Mouse (Mus musculus) forebrain, embryonic 10.5 days (tissue): Measurements from ENCODE around the gene Kcnh1. TPM values are rescaled to one million over a fixed set of nuclear protein-coding genes. Genes with fewer than 3 reads are reported as not detected.

Experiments
- DNase-seq: peaks from one replicate; pipeline ENCODE4 v3.0.0-alpha.2; 2017; ENCODE audit warnings: low spot score; ENCODE audit errors: extremely low spot score
- H3K27ac ChIP-seq: fragments of 300-500 bp; sonication (generic); 2 replicates; pipeline ENCODE4 v1.5.1; 2016; ENCODE audit warnings: mild to moderate bottlenecking
- H3K27me3 ChIP-seq: fragments of 300-500 bp; sonication (generic); 2 replicates; pipeline ENCODE4 v1.6.1; 2016; ENCODE audit warnings: mild to moderate bottlenecking; ENCODE audit not compliant: poor library complexity, severe bottlenecking
- H3K36me3 ChIP-seq: fragments of 300-500 bp; sonication (generic); replicated peaks from 2 replicates; pipeline ENCODE4 v1.6.1; 2016; ENCODE audit warnings: mild to moderate bottlenecking, moderate library complexity
- H3K4me1 ChIP-seq: fragments of 300-500 bp; sonication (generic); 2 replicates; pipeline ENCODE4 v1.6.1; 2016
- H3K4me3 ChIP-seq: fragments of 300-500 bp; sonication (generic); 2 replicates; pipeline ENCODE4 v1.5.1; 2016; ENCODE audit warnings: mild to moderate bottlenecking, moderate library complexity
- H3K9me3 ChIP-seq: fragments of 300-500 bp; sonication (generic); 2 replicates; pipeline ENCODE4 v1.6.1; 2016; ENCODE audit warnings: mild to moderate bottlenecking, moderate library complexity
- WGBS: fragments of 180-500 bp; shearing (Covaris S2); methylation state at CpG from one replicate; pipeline ENCODE4 v1.1.7; 2016; 5-methylcytosine and 5-hydroxymethylcytosine counted together
- polyA plus RNA-seq: library from polyadenylated mRNA; unstranded; fragments of >200 nt; fragmentation: Nextera tagmentation; extraction: Ambion mirVana; gene quantifications from 2 replicates; pipeline ENCODE4 v1.2.1, GENCODE M21; 2016

Kcnh1 gene
- polyA plus RNA-seq, 1 experiment from 2014 or later = 0.14 TPM

DNA sequence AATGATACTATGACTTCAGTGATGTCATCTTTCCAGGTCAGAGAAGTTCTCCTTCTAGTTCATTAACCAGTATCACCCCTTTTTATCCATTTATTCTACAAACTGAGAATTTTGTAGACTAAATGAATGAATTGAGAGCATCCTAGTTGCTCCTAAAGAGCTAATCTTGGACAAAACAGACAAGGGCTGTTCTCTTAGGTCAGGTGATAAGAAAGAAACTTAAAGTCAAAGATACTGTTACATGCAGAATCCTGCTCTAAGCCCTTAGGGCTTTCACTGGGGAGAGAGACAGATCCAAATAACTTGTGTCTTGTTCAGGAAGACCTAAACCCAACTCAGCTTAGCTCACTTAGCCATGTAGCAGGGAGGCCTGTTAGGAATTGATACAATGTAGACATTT lies 312.3 kb downstream of the Kcnh1 start:
- Histone ChIP-seq H3K27ac (no peak overlapping the region), H3K36me3 (no peaks in the 10 kb centered on the region), H3K4me1 (no peaks in the 10 kb centered on the region), H3K4me3 (no peak overlapping the region), H3K9me3 (no peaks in the 10 kb centered on the region), H3K27me3 (no peaks in the 10 kb centered on the region)
- no peak for DNase-seq

DNA sequence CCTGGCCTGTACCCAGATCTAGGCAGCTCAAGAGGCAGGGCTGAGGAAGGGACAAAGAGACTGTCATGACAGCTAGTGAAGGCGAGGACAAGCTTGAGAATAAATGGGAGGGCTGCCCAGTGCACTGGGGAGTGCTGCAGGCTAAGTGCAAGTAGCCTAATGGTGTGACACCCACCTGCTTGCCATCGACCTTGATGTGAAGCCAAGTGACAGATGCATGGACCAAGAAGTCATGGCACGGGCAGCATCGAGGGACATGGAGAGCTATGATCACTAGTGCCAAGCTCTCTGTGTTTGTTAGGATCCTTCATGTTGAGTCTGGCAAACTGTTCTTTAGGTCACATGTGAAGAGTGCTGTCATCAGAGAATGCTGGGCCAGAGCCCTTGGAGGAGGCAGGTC lies 313.1 kb downstream of the Kcnh1 start:
- Histone ChIP-seq H3K4me3 (no peak overlapping the region), H3K4me1 (no peaks in the 10 kb centered on the region), H3K27ac (no peak overlapping the region), H3K9me3 (no peaks in the 10 kb centered on the region), H3K27me3 (no peaks in the 10 kb centered on the region), H3K36me3 (no peaks in the 10 kb centered on the region)
- WGBS = 85% methylated on average over 4 of the region's 4 CpGs
- DNase-seq = no peak

DNA sequence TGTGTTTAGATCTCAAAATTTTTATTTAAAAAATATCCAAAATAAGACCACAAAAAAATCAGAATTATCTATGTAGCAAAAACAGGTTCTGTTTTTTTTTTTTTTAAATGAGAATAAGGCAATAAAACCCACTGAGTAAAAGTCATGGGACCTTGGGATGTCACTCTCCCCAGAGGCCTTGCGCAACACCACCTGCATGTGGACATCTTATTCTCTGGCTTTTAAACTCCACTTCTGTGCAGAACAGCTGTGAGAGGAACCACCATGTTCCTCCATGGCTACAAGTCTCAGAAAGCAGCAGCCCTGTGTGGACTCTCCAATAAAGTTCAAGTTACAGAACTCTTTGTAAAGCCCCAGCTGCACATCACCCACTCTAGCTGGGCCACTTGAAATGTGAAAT lies 322.2 kb downstream of the Kcnh1 start:
- Histone ChIP-seq H3K27ac (no peak overlapping the region), H3K4me3 (no peak overlapping the region), H3K36me3 (no peaks in the 10 kb centered on the region), H3K27me3 (no peaks in the 10 kb centered on the region), H3K4me1 (no peaks in the 10 kb centered on the region), H3K9me3 (no peaks in the 10 kb centered on the region)
- 94% methylated on average over 1 of the region's 1 CpGs for WGBS
- DNase-seq = no peak

DNA sequence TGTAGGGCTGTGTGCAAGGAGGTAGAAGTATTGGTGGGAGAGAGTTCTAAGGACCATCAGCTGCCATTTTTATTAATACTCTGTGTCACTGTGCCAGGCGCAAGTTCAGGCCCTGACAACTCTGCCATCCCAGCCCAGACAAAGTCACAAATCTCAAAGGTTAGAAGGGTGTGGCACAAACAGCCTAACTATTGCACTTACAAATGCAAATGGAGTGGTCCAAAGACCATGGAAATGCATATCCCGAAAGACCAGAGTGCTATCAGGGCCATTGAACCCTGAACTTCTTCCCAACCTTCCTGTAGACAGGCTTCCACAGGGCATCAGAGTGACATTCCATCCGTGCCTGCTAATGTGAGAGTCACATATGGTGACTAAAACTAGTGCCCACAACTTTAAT lies 324.8 kb downstream of the Kcnh1 start:
- no peaks in the 10 kb centered on the region for H3K27me3 ChIP-seq
- no peak for DNase-seq
- no peaks in the 10 kb centered on the region for H3K9me3 ChIP-seq
- no peaks in the 10 kb centered on the region for H3K36me3 ChIP-seq
- peaks cover 6% of the 10 kb centered on the region for H3K4me1 ChIP-seq
- WGBS = 86% methylated on average over 3 of the region's 3 CpGs
- no peak overlapping the region for H3K27ac ChIP-seq
- H3K4me3 ChIP-seq = no peak overlapping the region

DNA sequence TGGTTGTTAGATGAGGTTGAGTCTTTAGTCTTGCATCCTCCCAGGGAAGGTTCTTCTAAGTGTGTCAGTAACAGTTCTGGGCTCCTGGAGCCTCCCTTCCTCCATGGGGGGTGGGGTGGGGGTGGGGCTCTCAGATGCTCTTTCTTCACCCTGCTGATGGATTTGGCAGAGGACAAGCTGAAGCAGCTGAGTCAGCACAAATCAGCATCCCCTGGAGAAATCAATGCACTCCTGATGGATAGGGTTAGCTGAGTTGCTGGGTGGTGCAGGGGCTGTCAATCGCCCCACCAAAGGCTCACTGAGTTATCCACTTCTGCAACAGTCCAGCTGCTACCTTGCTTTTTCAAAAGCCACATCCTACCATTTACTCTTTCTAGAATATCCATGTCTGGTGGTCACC lies 329.1 kb downstream of the Kcnh1 start:
- H3K36me3 ChIP-seq = no peaks in the 10 kb centered on the region
- DNase-seq = no peak
- H3K9me3 ChIP-seq = no peaks in the 10 kb centered on the region
- peaks cover 39% of the 10 kb centered on the region for H3K4me1 ChIP-seq
- H3K27me3 ChIP-seq = peaks cover 5% of the 10 kb centered on the region
- WGBS = 81% methylated on average over 1 of the region's 1 CpGs
- no peak overlapping the region for H3K4me3 ChIP-seq
- no peak overlapping the region for H3K27ac ChIP-seq

DNA sequence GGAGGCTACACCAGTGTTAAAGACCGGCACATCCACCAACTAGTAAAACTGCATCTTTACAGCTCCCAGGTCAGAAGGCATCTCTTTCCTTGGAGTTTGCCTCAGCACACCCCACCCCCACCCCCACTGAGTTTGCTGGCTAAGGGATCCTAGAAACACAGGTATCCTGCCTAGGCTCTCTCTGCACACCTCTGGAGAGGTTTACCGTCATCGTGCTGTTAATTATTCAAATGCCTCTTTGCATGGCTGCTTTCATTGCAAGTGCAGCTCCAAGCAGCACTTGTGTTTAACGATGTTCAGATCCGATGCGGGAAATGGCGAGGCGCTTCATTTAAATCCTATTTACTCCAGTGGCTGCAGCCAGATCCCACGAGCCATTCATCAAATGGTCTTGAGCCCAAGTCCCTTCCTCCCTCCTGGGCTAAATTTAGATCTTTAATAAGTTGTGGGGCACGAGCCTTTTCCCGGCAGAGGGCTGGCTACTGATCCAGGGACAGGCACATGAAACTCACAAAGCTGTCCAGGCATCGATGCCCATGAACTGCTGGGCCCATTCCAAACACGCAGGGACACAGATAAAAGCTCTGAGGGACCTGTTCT lies 330.4 kb downstream of the Kcnh1 start:
- Histone ChIP-seq H3K27ac (no peak overlapping the region), H3K9me3 (no peaks in the 10 kb centered on the region), H3K27me3 (peaks cover 5% of the 10 kb centered on the region), H3K4me1 (peaks cover 46% of the 10 kb centered on the region), H3K4me3 (no peak overlapping the region), H3K36me3 (no peaks in the 10 kb centered on the region)
- no peak for DNase-seq
- 47% methylated on average over 13 of the region's 13 CpGs for whole genome bisulfite sequencing

DNA sequence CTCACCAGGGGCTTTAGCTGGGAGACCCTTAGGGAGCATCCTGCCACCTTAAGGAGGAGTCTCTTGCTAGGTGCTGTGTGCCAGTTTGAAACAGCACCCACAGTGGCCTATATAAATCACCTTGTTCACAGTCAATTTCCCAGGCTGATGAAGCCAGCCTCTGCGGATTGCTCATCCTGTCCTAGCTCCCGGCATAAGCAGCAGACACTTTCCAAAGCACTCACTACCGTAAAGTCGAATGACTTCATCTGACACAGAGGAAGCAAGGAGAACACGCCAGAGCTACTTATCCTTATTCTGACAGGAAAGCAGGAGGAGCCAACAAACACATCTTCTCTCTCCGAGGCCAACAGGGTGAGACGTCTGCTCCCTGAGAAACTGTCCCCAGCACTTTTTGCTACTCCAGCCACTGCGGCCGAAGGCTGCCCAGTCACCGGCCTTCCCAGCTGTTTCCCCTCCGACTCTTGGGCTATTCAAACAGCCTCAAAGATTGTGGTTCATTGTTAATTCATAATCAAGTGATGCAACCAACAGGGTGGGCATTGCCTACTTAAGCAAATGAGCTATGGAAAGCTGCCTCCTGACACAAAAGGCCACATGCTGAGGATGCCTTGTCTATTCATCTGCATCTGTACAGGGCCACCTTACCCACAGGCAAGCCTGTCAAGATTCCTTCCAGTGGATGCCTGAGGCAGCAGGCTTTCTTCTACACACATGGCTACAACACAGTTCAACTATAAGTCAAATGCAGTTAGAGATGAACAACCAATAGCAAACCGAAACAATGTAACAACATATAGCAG lies 332.0 kb downstream of the Kcnh1 start:
- WGBS = 50% methylated on average over 12 of the region's 12 CpGs

DNA sequence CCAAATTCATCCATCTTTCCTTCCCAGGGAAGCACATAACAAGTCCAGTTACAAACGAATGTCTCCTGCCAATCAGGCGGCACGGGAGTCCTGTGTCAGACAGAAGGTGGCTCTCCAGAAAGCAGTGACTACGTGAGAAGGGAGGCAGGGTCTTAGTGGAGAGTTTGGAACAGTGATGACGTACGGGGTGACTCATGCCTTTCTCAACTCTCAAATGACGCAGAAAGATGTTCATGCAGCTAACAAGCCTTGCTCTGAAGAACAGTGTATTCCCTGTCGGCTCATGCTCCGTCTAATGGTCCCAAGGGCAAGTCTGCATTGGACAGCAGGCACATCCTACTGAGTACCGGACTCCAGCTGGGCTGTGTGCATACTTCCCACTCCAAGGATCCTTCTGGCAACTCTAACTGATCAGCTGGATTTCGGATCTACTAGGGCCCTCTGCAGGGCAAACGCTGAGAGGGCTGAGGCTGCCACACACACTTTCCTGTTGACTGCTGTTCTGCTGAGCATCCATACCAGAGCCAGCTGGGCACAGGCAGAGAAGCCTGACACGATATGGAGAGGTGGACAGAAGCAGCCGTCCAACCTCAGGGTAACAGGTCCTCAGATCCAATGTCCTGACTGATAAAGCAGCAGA lies 335.3 kb downstream of the Kcnh1 start:
- Histone ChIP-seq H3K4me1 (peaks cover 48% of the 10 kb centered on the region), H3K36me3 (no peaks in the 10 kb centered on the region), H3K27ac (no peak overlapping the region), H3K27me3 (peaks cover 5% of the 10 kb centered on the region), H3K4me3 (no peak overlapping the region), H3K9me3 (no peaks in the 10 kb centered on the region)
- DNase-seq = no peak
- 80% methylated on average over 14 of the region's 14 CpGs for WGBS

More for the DNA sequence above, 332.0 kb downstream of the Kcnh1 start:
- H3K4me3 ChIP-seq = no peak overlapping the region
- no peak overlapping the region for H3K27ac ChIP-seq
- no peaks in the 10 kb centered on the region for H3K9me3 ChIP-seq
- no peaks in the 10 kb centered on the region for H3K36me3 ChIP-seq
- H3K27me3 ChIP-seq = peaks cover 5% of the 10 kb centered on the region
- H3K4me1 ChIP-seq = peaks cover 51% of the 10 kb centered on the region
- no peak for DNase-seq

DNA sequence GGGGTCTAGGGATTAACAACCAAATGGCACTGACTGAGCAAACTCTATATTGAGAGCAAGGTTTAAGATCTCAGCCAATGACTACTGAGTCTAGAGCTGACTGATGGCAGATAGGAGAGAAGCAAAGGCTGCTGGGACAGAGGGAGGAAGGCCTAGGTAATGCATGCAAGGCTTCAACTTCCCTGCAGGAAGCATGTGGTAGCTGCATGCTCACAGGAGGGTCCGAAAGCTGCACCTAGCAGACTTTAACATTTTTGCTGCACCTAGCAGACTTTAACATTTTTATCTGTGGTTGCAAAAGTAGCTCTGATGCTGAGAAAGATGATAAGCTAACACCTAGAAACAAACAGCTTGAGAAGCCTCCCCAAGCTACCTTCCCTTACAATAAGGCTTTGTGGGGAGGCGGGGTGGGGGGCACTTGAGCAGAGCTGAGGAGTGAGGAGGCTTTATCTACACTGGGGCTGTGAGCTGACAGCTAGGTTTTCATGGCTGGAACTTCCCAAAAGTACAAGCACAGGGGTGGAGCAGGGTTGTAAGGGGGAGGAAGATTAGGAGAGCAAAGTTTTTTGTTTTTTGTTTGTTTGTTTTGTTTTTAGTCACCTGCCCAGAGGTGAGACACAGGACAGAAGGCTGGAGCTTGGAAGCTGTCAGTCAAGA lies 341.0 kb downstream of the Kcnh1 start:
- peaks cover 10% of the 10 kb centered on the region for H3K4me1 ChIP-seq
- no peak overlapping the region for H3K27ac ChIP-seq
- WGBS = 65% methylated on average over 2 of the region's 2 CpGs
- no peaks in the 10 kb centered on the region for H3K27me3 ChIP-seq
- H3K4me3 ChIP-seq = no peak overlapping the region
- no peaks in the 10 kb centered on the region for H3K36me3 ChIP-seq
- no peak for DNase-seq
- H3K9me3 ChIP-seq = no peaks in the 10 kb centered on the region

DNA sequence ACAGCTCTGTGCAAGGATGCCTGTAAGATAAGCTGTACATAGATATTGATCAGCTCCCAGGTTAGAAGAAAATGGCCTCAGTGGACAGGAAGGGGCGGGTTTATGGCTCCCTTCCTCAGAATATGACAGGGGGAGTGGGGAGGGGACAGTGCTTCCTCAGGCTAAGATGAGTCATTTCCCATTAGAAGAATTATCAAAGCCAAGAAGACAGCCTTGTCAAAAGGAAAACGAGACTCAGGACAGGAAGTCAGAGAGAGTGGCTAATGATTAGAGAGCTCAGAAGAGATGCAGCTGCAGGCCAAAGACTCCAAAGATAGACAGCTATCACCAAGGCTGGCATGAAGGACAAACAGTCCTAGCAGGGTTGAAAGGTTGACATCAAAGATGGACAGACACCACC lies 341.6 kb downstream of the Kcnh1 start:
- H3K27ac ChIP-seq = no peak overlapping the region
- H3K4me3 ChIP-seq = no peak overlapping the region
- H3K36me3 ChIP-seq = no peaks in the 10 kb centered on the region
- no peak for DNase-seq
- 54% methylated on average over 2 of the region's 2 CpGs for WGBS
- H3K9me3 ChIP-seq = no peaks in the 10 kb centered on the region
- H3K27me3 ChIP-seq = no peaks in the 10 kb centered on the region
- H3K4me1 ChIP-seq = peaks cover 12% of the 10 kb centered on the region

DNA sequence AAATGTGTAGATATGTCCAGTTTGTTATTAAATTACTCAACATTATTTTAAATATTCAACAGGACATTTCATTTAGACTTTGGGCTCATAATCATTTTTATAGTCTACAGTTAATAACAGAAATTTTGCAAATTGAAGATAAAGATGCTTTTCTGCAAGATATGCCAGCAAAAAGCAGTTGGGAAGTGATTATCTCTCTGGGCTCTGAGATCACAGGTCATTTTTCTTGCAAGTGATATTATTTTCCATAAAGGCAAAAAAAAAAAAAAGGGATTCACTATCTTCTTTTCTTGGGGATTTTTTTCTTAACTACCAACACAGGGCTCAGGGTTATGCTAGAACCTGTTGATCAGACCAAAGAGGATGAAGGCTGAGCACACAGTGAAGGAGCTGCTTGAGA lies 342.4 kb downstream of the Kcnh1 start:
- no peaks in the 10 kb centered on the region for H3K9me3 ChIP-seq
- H3K4me3 ChIP-seq = no peak overlapping the region
- no peaks in the 10 kb centered on the region for H3K36me3 ChIP-seq
- H3K4me1 ChIP-seq = peaks cover 8% of the 10 kb centered on the region
- H3K27me3 ChIP-seq = no peaks in the 10 kb centered on the region
- DNase-seq = no peak
- no peak overlapping the region for H3K27ac ChIP-seq

DNA sequence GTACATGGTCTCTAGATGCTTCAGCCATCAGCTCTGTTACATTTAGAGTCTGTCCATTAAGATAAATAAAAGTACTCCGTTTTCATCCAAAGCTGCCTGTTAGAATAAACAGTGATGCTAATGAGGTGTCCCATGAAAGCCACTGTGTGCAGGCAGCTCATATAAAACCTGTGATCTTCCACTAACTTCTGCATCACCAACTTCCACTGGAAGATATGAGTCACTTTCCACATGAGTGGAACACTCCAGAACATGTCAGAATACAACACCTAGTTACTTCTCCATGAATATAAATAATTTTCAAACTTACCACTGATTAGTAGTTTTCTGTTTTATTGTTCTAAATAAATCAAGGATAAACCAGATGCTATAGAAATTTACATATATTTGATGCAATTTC lies 345.9 kb downstream of the Kcnh1 start:
- Histone ChIP-seq H3K4me3 (no peak overlapping the region), H3K9me3 (no peaks in the 10 kb centered on the region), H3K27me3 (no peaks in the 10 kb centered on the region), H3K4me1 (peaks cover 4% of the 10 kb centered on the region), H3K27ac (no peak overlapping the region), H3K36me3 (no peaks in the 10 kb centered on the region)
- DNase-seq = no peak
- WGBS = 71% methylated on average over 1 of the region's 1 CpGs

DNA sequence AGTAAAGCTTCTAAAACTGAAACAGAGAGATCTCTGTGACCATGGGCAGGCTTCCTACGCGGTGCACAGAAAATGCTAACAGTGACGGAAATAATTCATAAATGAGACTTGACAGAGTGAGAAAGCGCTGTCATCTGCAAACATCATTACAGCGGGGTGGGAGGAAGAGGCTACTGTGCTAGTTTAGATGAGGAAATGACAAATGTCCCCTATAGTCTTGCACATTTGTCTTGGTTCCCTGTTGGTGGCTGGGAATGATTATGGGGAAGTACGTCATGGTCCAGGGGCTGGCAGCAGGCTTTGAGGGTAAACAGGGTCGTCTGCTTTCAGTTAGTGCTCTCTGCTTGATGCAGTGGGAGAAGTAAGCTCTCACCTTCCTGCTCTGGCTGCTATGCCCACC lies 346.6 kb downstream of the Kcnh1 start:
- 81% methylated on average over 7 of the region's 7 CpGs for WGBS
- Histone ChIP-seq H3K4me3 (no peak overlapping the region), H3K27ac (no peak overlapping the region), H3K4me1 (peaks cover 4% of the 10 kb centered on the region), H3K27me3 (no peaks in the 10 kb centered on the region), H3K9me3 (no peaks in the 10 kb centered on the region), H3K36me3 (no peaks in the 10 kb centered on the region)
- no peak for DNase-seq
